Mouse (Mus musculus) myocyte (in vitro differentiated cells): Measurements from ENCODE around the gene Actr5. TPM values are rescaled to one million over a fixed set of nuclear protein-coding genes. Genes with fewer than 3 reads are reported as not detected.

Source experiments
- H3K27me3 ChIP-seq: one replicate; pipeline ENCODE4 v1.6.1; 2011; ENCODE audit not compliant: control insufficient read depth, insufficient read depth, insufficient read length
- H3K36me3 ChIP-seq: one replicate; pipeline ENCODE4 v1.6.1; 2011; ENCODE audit not compliant: control insufficient read depth, insufficient read depth
- H3K4me2 ChIP-seq: one replicate; pipeline ENCODE4 v1.6.1; 2011; ENCODE audit warnings: low read depth, control low read depth
- H3K4me3 ChIP-seq: one replicate; pipeline ENCODE4 v1.5.1; 2011; ENCODE audit warnings: mild to moderate bottlenecking, control low read depth, moderate library complexity
- H3K79me2 ChIP-seq: one replicate; pipeline ENCODE4 v1.6.1; 2011; ENCODE audit not compliant: control insufficient read depth, insufficient read depth
- H3ac ChIP-seq: one replicate; pipeline ENCODE4 v1.6.1; 2011; ENCODE audit not compliant: control insufficient read depth, insufficient read length
- CEBPB ChIP-seq: IDR thresholded peaks from 2 replicates; pipeline ENCODE4 v1.6.1; 2011; ENCODE audit warnings: mild to moderate bottlenecking, moderate library complexity; ENCODE audit not compliant: poor library complexity, insufficient read depth, severe bottlenecking
- E2F4 ChIP-seq: IDR thresholded peaks from one replicate; pipeline ENCODE4 v1.6.1; 2011; ENCODE audit warnings: mild to moderate bottlenecking, control low read depth, moderate library complexity; ENCODE audit not compliant: insufficient read depth
- MAX ChIP-seq: IDR thresholded peaks from one replicate; pipeline ENCODE4 v1.6.1; 2011; ENCODE audit warnings: low read depth, mild to moderate bottlenecking, control low read depth
- MYOD1 ChIP-seq, 3 experiments: IDR thresholded peaks; one replicate each; pipeline ENCODE4 v1.6.1; 2011; ENCODE audit warnings: control low read depth in 2 of 3, low read depth in 2 of 3, mild to moderate bottlenecking in 2 of 3, moderate library complexity in 1 of 3; ENCODE audit not compliant: insufficient read length in 2 of 3, control insufficient read depth in 1 of 3
- MYOG ChIP-seq, 3 experiments: IDR thresholded peaks; one replicate each; pipeline ENCODE4 v1.6.1; 2011; ENCODE audit warnings: control low read depth in 2 of 3, low read depth in 2 of 3, mild to moderate bottlenecking in 2 of 3; ENCODE audit not compliant: insufficient read length in 2 of 3, control insufficient read depth in 1 of 3, insufficient read depth in 1 of 3
- POLR2A ChIP-seq: IDR thresholded peaks from one replicate; pipeline ENCODE4 v1.6.1; 2011; ENCODE audit warnings: low read depth, mild to moderate bottlenecking, control low read depth, moderate library complexity; ENCODE audit not compliant: insufficient read length
- POLR2AphosphoS2 ChIP-seq: IDR thresholded peaks from one replicate; pipeline ENCODE4 v1.6.1; 2011; ENCODE audit warnings: low read depth, control low read depth; ENCODE audit not compliant: insufficient read length
- REST ChIP-seq: IDR thresholded peaks from one replicate; pipeline ENCODE4 v1.6.1; 2011; ENCODE audit warnings: mild to moderate bottlenecking, control low read depth, moderate library complexity; ENCODE audit not compliant: insufficient read depth, insufficient read length
- SRF ChIP-seq: IDR thresholded peaks from one replicate; pipeline ENCODE4 v1.6.1; 2011; ENCODE audit warnings: low read depth; ENCODE audit not compliant: control insufficient read depth, insufficient read length
- TCF12 ChIP-seq: IDR thresholded peaks from one replicate; pipeline ENCODE4 v1.6.1; 2011; ENCODE audit warnings: mild to moderate bottlenecking, control low read depth; ENCODE audit not compliant: poor library complexity, insufficient read depth, severe bottlenecking
- TCF3 ChIP-seq: IDR thresholded peaks from one replicate; pipeline ENCODE4 v1.6.1; 2011; ENCODE audit warnings: low read depth, control low read depth; ENCODE audit not compliant: insufficient read length
- USF1 ChIP-seq: IDR thresholded peaks from one replicate; pipeline ENCODE4 v1.6.1; 2011; ENCODE audit warnings: low read depth, mild to moderate bottlenecking, control low read depth, moderate library complexity
- polyA plus RNA-seq: library from polyadenylated mRNA; unstranded; fragments of >200 nt; fragmentation: generic; extraction: Trizol; gene quantifications from one replicate; pipeline ENCODE4 v1.2.1, GENCODE M21; 2012; ENCODE audit warnings: missing spikeins

Gene Actr5
- polyA plus RNA-seq, 1 experiment: 6.5 TPM

DNA sequence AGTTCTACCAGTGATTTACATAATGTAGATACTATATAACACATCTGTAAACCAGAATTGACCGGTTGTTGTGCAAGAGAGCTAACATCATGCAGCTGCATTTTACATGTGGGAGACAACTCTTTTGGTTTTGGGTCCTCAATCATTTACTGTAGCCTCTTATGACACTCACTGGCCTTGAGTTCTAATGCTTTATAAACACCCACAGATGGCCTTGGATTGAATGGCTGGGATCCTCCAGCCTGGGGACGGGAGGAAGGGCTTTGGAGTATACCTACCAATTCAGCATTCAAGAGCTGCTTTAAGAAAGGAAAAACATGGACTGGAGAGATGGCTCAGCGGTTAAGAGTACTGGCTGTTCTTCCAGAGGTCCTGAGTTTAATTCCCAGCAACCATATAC is 34.7 kb downstream of the Actr5 start:
- Histone ChIP-seq H3K79me2 (no peaks in the 10 kb centered on the region), H3K4me3 (no peak overlapping the region)

DNA sequence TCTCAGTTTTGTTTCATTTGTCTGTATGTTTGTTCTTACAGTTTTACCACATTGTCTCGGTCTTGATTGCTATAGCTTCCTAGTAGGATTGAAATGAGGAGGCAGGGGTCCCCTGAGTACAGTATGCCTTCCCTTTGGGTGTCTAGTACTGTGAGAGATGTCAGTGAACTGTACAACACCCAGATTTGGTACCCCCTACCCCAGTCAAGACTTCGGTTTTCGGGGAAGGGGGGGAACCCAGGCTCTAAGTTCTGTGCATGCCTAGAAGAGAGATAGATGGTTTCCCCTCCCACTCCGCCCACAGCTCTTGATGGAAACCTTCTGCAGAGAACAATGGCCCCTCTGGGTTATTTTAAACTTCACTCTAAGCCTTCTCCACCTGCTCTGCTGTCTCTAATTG is 40.4 kb downstream of the Actr5 start, which contains the start of gene Ppp1r16b:
Gene Ppp1r16b, plus strand, starts transcription at position 301 of the 400 bp plus-strand sequence.
- Histone ChIP-seq H3K36me3 (no peaks in the 10 kb centered on the region), H3K79me2 (no peaks in the 10 kb centered on the region), H3K27me3 (peaks cover 47% of the 10 kb centered on the region), H3ac (no peak within 1 kb of the TSS), H3K4me2 (no peak within 1 kb of the TSS), H3K4me3 (no peak within 1 kb of the TSS)
- TF ChIP-seq MYOG (IDR thresholded peaks at IDR 0.05; ENCODE audit: control insufficient read depth in 1 of 3, insufficient read depth in 1 of 3, insufficient read length in 2 of 3, low read depth in 2 of 3) (no peak), MYOD1 (IDR thresholded peaks at IDR 0.05; ENCODE audit: control insufficient read depth in 1 of 3, insufficient read length in 2 of 3, low read depth in 2 of 3) (no peak), MAX (no peak), POLR2AphosphoS2 (no peak), E2F4 (no peak), REST (no peak), POLR2A (no peak), SRF (no peak), TCF3 (no peak), TCF12 (no peak), CEBPB (no peak), USF1 (no peak)

More for the DNA sequence above, 34.7 kb downstream of the Actr5 start:
- Histone ChIP-seq H3K4me2 (no peak overlapping the region), H3K36me3 (no peaks in the 10 kb centered on the region), H3ac (no peak overlapping the region), H3K27me3 (peaks cover 21% of the 10 kb centered on the region)
- no peak for TF ChIP-seq SRF
- TF ChIP-seq MYOG (IDR thresholded peaks at IDR 0.05; ENCODE audit: control insufficient read depth in 1 of 3, insufficient read depth in 1 of 3, insufficient read length in 2 of 3, low read depth in 2 of 3): no peak
- TF ChIP-seq CEBPB: no peak
- TF ChIP-seq USF1: no peak
- no peak for TF ChIP-seq REST
- TF ChIP-seq TCF3: no peak
- TF ChIP-seq TCF12: no peak

DNA sequence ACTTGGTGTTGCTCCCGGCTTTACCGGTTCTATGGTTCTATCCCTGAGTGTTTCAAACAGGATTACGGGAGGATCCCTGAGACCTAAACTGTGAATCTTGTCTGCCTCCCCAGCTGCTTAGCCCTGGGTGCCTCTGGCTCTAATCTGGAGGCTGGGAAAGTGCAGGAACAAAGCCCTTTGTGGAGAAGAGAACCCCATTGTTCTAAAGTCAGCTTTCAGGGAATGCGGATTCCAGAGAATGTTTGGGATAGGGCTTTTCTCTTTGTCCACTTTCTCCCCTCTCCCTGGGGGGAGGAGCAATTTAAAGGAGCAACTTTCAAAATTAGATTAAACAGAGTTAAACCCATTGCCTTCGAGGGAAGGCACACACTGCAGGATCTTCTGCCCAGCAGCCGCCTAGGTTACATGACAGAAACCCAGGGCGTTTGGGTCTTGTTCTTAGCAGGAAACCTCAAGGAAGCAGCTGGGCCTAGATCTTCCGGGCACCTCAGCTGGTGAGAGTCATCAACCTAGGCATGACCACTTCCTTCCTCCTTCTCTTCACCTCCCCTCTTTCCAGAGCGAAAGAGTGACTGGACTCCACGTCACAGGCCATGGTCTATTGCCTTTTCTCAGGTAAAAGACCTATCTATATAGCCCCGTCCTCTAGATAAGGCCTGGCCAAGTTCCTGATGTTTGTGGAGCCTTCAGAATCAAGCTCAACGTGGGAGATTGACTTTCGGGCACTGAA is 41.5 kb downstream of the Actr5 start:
- no peak overlapping the region for H3K4me2 ChIP-seq
- TF ChIP-seq REST (no peak), POLR2A (no peak), MYOD1 (IDR thresholded peaks at IDR 0.05; ENCODE audit: control insufficient read depth in 1 of 3, insufficient read length in 2 of 3, low read depth in 2 of 3) (no peak)
- no peak overlapping the region for H3ac ChIP-seq
- peaks cover 53% of the 10 kb centered on the region for H3K27me3 ChIP-seq
- H3K36me3 ChIP-seq: no peaks in the 10 kb centered on the region
- no peak overlapping the region for H3K4me3 ChIP-seq
- H3K79me2 ChIP-seq: no peaks in the 10 kb centered on the region

DNA sequence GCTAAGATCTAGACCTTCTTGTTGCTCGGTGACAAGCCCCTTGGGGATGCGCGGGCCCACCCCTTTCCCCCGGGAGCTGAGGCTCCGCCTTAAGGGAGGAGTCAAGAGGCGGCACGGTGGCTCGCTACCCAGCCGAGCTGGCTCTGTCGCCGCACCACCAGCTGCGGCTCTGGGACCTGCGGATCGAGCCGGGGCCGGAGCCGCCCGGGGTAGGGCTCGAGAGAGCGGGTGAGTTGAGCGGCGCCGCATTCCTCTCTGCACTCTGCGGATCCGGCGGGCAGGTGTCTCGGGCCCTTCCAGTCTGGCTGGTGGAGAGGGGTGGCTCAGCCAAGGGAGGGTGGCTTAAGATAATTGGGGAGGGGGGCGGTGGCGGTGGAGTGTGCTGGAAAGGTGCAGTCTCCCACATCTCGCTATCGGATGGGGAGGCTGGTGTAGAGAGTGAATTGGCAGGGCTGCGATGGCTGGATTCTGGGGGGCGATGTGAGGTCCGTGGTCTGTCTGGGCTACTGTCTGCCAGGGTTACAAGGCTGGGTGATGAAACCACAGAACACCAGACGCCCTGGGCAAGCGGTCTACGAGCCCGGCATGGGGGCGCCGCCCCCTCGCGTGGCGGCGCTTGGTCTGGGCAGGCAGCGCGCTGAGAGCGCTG is 42.5 kb downstream of the Actr5 start:
- H3K4me2 ChIP-seq: no peak overlapping the region
- no peaks in the 10 kb centered on the region for H3K79me2 ChIP-seq
- no peak for TF ChIP-seq E2F4
- TF ChIP-seq CEBPB: no peak
- no peak for TF ChIP-seq TCF12
- TF ChIP-seq REST: no peak
- no peak for TF ChIP-seq TCF3
- no peak for TF ChIP-seq MYOD1 (IDR thresholded peaks at IDR 0.05; ENCODE audit: control insufficient read depth in 1 of 3, insufficient read length in 2 of 3, low read depth in 2 of 3)
- TF ChIP-seq MYOG (IDR thresholded peaks at IDR 0.05; ENCODE audit: control insufficient read depth in 1 of 3, insufficient read depth in 1 of 3, insufficient read length in 2 of 3, low read depth in 2 of 3): no peak
- TF ChIP-seq SRF: no peak
- TF ChIP-seq POLR2AphosphoS2: no peak
- no peak for TF ChIP-seq MAX
- no peak for TF ChIP-seq USF1
- no peak for TF ChIP-seq POLR2A
- no peak overlapping the region for H3K4me3 ChIP-seq
- H3ac ChIP-seq: no peak overlapping the region
- H3K27me3 ChIP-seq: peaks cover 53% of the 10 kb centered on the region
- H3K36me3 ChIP-seq: no peaks in the 10 kb centered on the region
